Mouse (Mus musculus) granulocyte monocyte progenitor cell, adult 5-6 weeks (primary cell): ENCODE measurements around the gene Ssxa1. TPM values are rescaled to one million over a fixed set of nuclear protein-coding genes. Genes with fewer than 3 reads are reported as not detected.

Experiments used
- ATAC-seq: replicated peaks from 2 replicates; pipeline ENCODE4 v1.8.0; 2016; ENCODE audit warnings: mild to moderate bottlenecking, moderate TSS enrichment, inconsistent platforms; ENCODE audit not compliant: poor library complexity, severe bottlenecking
- total RNA-seq, 2 experiments: library from RNA; stranded (forward) in 1 of 2; stranded (reverse) in 1 of 2; fragments of 200-712, 200-1000 nt in 1 of 2; fragments of >200 nt in 1 of 2; fragmentation: Nextera tagmentation in 1 of 2; gene quantifications; 2 replicates each; pipeline ENCODE4 v1.2.3; 2014 to 2017

Gene Ssxa1
- not detected in 2 replicates for total RNA-seq (2014; fragmentation: Nextera tagmentation)
- total RNA-seq (2017): not detected in 2 replicates

GRCm38 (mm10) chrX:21115520-21115919 is at the start of gene Ssxa1:
Ssxa1 (plus strand) TSS chrX:21115820.
- no peak for ATAC-seq

GRCm38 (mm10) chrX:21068106-21068505 is 47.5 kb upstream of the Ssxa1 start, which contains the start of gene Spaca5:
Spaca5 (plus strand) TSS chrX:21068406.
- ATAC-seq: no peak

GRCm38 (mm10) chrX:21088645-21088982 is 27.0 kb upstream of the Ssxa1 start:
- ATAC-seq: no peak

GRCm38 (mm10) chrX:21088983-21089866 is 26.4 kb upstream of the Ssxa1 start, which contains the start of gene Zfp300:
Zfp300 (minus strand) TSS chrX:21089527.
- peak; percentile 70 for ATAC-seq

- no peak for ATAC-seq
Observed at GRCm38 (mm10) chrX:21089867-21090239, 25.8 kb upstream of the Ssxa1 start.

- ATAC-seq: peak; percentile 79
Observed at GRCm38 (mm10) chrX:21146675-21147074, 31.1 kb downstream of the Ssxa1 start.

Other genes starting within 250 kb of the Ssxa1 start
- gene Timp1, start 245.7 kb upstream of the Ssxa1 start, total RNA-seq (2014; fragmentation: Nextera tagmentation): not detected in 2 replicates
- gene Timp1, start 245.7 kb upstream of the Ssxa1 start, total RNA-seq (2017): not detected in 2 replicates
- not detected in 2 replicates for gene Syn1, start 194.8 kb upstream of the Ssxa1 start, total RNA-seq (2014; fragmentation: Nextera tagmentation)
- gene Syn1, start 194.8 kb upstream of the Ssxa1 start, total RNA-seq (2017): not detected in 2 replicates
- 46.8 and 65.6 TPM in 2 replicates for gene Cfp, start 184.3 kb upstream of the Ssxa1 start, total RNA-seq (2014; fragmentation: Nextera tagmentation)
- 30.8 and 33.2 TPM in 2 replicates for gene Cfp, start 184.3 kb upstream of the Ssxa1 start, total RNA-seq (2017)
- gene Elk1, start 165.2 kb upstream of the Ssxa1 start, total RNA-seq (2014; fragmentation: Nextera tagmentation): 6.5 and 11.1 TPM in 2 replicates
- 2.7 and 3.3 TPM in 2 replicates for gene Elk1, start 165.2 kb upstream of the Ssxa1 start, total RNA-seq (2017)
- 52.4 and 85.8 TPM in 2 replicates for gene Uxt, start 153.8 kb upstream of the Ssxa1 start, total RNA-seq (2014; fragmentation: Nextera tagmentation)
- 37.4 and 47.4 TPM in 2 replicates for gene Uxt, start 153.8 kb upstream of the Ssxa1 start, total RNA-seq (2017)
- 19.2 and 23.4 TPM in 2 replicates for gene Zfp182, start 53.5 kb upstream of the Ssxa1 start, total RNA-seq (2014; fragmentation: Nextera tagmentation)
- gene Zfp182, start 53.5 kb upstream of the Ssxa1 start, total RNA-seq (2017): 11.0 and 15.4 TPM in 2 replicates
- not detected in 2 replicates for gene Spaca5, start 47.4 kb upstream of the Ssxa1 start, total RNA-seq (2014; fragmentation: Nextera tagmentation)
- gene Spaca5, start 47.4 kb upstream of the Ssxa1 start, total RNA-seq (2017): not detected in 2 replicates
- not detected in 2 replicates for gene Zfp300, start 26.3 kb upstream of the Ssxa1 start, total RNA-seq (2014; fragmentation: Nextera tagmentation)
- 0.73 and 1.3 TPM in 2 replicates for gene Zfp300, start 26.3 kb upstream of the Ssxa1 start, total RNA-seq (2017)
- gene Gm21876, start 59.8 kb downstream of the Ssxa1 start, total RNA-seq (2014; fragmentation: Nextera tagmentation): not detected in 2 replicates
- gene Gm21876, start 59.8 kb downstream of the Ssxa1 start, total RNA-seq (2017): not detected in 2 replicates